Mouse (Mus musculus): ENCODE data around the gene Cldn7.

- TF ChIP-seq POLR2A (IDR thresholded peaks at IDR 0.05; ENCODE audit: borderline replicate concordance, extremely low read depth, low read depth, low read length) (no peak), CTCF (IDR thresholded peaks at IDR 0.05; ENCODE audit: insufficient read depth, low read length) (no peak)
Measured at GRCm38 (mm10) chr11:69939181-69939580, 25.4 kb upstream of the Cldn7 start.
